Mouse (Mus musculus) lung, postnatal 14 days (tissue): Measurements from ENCODE around the gene Pik3cg.
A peak's percentile ranks its signal among the peaks of the same experiment; 100 is the strongest.

Experiments used
- DNase-seq: peaks from one replicate; pipeline ENCODE4 v3.0.0; 2021

The Pik3cg gene

GRCm38 (mm10) chr12:32201070-32201585 is 7.3 kb downstream of the Pik3cg start:
- DNase-seq = no peak

DNA sequence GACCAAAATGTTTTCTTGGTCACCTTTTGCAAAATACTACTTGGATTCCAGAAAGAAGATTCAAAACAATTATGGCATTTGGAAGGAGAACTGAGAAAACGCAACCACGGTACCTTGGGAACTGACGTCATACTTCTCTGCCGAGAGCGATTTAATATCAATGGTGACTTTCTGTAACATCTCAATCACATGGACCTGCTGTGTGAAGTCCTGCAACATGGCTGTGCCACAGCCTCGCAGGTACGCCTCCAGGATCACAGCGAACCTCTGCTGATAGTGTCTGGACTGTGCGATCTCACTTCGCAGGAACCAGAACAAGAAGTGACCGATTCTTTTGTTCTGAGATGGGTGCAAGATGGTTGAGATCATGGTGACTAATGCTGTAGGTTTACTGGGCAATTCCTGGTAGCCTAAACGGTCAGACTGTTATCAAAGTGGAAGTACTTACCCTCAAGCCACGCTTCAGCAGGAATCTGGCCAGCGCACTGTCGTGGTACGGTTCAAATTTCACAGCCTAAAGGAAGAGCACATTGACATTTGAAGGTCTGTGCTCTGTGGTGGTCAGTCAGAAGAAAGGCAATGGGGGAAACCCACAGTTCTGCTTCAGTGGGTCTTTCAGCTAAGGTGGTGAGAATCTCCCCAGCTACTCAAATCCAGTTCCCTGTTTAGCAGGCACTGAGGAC is 7.9 kb downstream of the Pik3cg start:
- DNase-seq = no peak

GRCm38 (mm10) chr12:32199422-32199821 is 9.0 kb downstream of the Pik3cg start:
- DNase-seq = no peak

DNA sequence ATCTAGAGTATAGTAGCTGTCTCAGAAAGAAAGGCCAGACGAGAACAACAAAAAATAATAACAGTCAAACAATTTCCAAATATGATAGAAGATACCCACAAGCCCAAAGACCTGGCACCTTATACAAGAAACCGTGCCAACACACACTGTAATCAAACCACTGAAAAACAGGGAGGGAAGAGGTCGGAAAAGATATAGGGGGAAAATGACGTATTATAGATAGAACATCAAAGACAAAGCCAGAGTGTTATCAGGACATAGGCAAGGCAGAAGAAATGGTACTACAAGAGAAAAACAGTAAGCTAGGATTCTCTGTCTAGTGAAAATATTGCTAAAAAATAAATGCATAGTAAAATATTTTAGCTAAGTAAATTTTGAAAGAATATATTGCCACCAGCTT is 10.4 kb downstream of the Pik3cg start:
- no peak for DNase-seq

DNA sequence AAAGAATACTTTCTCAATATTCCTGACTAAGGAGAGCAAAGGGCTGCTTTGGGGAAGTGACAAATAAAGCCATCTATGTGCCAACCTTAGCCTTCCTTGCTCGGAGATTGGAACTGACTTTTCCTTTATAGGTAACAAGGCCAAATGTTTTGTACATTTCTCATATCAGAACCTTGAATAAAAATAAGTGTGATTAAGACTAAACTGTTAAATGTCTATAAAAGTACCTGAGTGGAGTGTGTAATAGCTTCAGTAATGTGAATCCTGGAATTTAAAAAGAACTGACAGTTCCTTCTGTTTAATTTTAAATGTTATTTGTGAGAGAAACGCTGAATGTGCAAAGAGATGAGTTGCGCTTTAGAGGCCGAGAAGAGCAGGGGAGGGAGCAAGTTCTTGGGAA is 13.5 kb downstream of the Pik3cg start:
- DNase-seq = no peak

- no peak for DNase-seq
Measured at GRCm38 (mm10) chr12:32194358-32194757, 14.1 kb downstream of the Pik3cg start.

- no peak for DNase-seq
Measured at GRCm38 (mm10) chr12:32190927-32191326, 17.5 kb downstream of the Pik3cg start.

- no peak for DNase-seq
Measured at GRCm38 (mm10) chr12:32187668-32188236, 20.7 kb downstream of the Pik3cg start.

- DNase-seq = no peak
Measured at GRCm38 (mm10) chr12:32186627-32187255, 21.7 kb downstream of the Pik3cg start.

GRCm38 (mm10) chr12:32184874-32185273 is 23.6 kb downstream of the Pik3cg start:
- no peak for DNase-seq

GRCm38 (mm10) chr12:32183584-32183983 is 24.9 kb downstream of the Pik3cg start:
- DNase-seq = no peak

DNA sequence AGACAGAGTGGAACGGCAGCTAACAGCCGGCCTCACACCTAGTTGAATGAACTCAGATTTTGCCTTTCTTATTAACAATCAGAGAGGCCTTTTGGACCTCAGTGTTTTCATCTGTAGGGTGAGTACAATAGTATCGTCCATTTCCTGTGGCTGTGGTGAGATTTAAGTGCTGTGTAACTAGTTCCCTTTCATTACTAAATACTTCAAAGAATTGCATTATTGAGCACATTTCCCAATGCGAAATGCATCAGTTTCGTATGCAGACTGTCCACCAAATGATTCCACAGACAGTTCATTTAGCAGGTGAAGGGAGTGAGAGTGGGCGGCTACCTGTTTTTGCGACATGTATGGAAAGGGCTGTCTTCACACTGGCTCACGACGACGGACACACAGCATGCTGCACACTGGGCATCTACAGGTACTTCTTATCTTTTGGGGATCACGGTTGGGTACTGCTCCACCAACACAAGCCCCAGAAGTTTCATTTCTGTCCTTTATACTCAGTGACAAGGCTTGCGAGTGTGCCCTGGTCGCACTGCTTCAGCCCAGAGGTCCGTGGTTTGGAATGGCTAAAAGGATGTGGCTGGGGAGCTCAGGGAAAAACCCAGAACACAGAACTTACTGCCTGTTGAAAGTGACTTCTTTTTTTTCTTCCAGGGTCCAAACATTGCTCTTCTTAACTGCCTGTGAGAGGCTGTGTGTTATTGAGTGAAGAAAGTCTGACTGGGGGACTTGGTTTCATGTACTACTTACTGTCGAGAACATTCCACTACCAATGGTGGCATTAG is 25.6 kb downstream of the Pik3cg start:
- DNase-seq = no peak

- no peak for DNase-seq
Measured at GRCm38 (mm10) chr12:32181885-32182284, 26.6 kb downstream of the Pik3cg start.

- DNase-seq = no peak
Measured at GRCm38 (mm10) chr12:32174437-32174836, 34.0 kb downstream of the Pik3cg start.

GRCm38 (mm10) chr12:32172826-32173225 is 35.6 kb downstream of the Pik3cg start:
- DNase-seq = no peak

DNA sequence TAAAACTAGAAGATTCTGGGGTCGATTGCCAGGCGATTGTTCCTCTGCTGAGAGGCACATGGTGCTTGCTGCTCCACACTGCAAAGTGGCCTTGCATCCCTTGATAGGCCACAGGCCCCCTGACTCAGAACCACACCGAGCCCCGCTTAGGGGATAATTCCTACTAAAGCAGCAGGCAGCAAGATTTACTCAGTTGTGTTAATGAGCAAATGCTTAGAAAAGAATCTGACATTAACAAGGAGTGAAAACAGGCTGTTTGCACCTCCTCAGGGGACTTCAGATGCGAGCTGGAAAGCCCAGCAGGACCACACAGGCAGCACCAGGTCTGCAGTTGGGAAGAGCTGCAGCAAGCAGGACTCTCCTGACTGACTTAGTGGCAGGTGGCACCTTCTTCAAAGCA is 39.3 kb downstream of the Pik3cg start:
- DNase-seq = no peak

GRCm38 (mm10) chr12:32168751-32169150 is 39.7 kb downstream of the Pik3cg start:
- DNase-seq = no peak

- DNase-seq = no peak
Measured at GRCm38 (mm10) chr12:32163706-32164105, 44.8 kb downstream of the Pik3cg start.

DNA sequence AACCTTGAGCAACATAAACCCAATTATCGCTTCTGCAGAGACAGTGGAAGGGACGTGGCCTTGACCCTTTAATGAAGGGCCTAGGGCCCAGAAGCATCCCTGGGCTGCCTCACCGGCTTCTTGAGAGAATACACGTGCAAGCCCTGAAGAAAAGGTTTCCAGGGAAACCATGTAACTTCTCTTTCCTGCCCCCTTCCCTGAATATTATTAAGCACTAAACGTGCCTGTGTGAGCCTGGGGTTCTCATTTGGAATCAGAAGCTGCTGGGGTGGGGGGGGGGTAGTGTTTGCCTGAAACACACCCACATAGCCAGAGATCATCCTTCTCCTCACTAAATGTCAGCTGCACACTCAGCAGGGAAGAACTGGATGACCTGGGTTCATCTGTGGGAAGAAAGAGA is 49.7 kb downstream of the Pik3cg start:
- DNase-seq = no peak

DNA sequence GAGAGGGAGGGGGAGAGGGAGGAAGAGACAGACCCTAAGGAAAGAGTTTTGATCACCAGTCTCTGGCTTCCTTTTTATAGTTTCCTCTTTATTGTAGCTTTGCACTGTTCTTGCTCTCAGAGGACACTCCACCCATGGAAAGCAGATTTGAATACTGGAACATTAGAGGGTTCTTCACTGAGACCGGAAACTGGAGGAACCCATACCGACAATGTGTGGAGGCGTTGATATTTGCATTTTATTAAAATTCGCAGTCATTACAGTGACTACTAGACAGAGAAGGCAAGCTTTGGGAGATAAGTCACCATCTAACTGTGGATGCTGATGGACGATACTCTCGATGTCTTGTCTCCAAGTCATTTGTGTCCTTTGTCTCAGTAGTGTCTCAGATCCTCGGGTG is 61.9 kb downstream of the Pik3cg start:
- DNase-seq = no peak

- DNase-seq = no peak
Measured at GRCm38 (mm10) chr12:32145651-32146050, 62.8 kb downstream of the Pik3cg start.

DNA sequence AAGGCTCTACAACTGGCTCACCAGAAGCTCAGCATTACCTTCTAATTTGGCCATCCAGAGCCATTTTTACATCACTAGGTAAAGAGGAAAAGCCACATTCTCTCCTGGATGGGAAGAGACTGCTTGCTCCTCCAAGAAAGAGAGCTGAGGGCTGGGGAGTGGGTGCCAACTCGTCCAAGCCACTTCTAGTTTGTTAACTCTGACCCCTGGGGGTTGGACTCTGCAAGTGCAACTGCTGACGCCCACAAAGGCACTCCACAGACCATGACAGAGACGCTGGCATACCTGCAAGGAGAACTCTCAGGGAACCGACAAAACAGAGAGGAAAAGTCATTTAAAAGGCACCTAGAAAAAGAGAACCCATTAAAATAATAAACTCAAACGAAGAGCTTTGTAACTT is 63.9 kb downstream of the Pik3cg start:
- peak; percentile 82 for DNase-seq

- DNase-seq = no peak
Measured at GRCm38 (mm10) chr12:32143782-32144181, 64.7 kb downstream of the Pik3cg start.
